Mouse (Mus musculus): ENCODE results near the gene Slc25a25. TPM values are rescaled to one million over a fixed set of nuclear protein-coding genes. Genes with fewer than 3 reads are reported as not detected.

Slc25a25 gene
- total RNA-seq (2023): 10 to 100 TPM; 46.4 to 58.3 TPM

GRCm38 (mm10) chr2:32450881-32451844 lies at the start of gene Slc25a25:
TSS of gene Slc25a25 (minus strand) at chr2:32451445.

DNA sequence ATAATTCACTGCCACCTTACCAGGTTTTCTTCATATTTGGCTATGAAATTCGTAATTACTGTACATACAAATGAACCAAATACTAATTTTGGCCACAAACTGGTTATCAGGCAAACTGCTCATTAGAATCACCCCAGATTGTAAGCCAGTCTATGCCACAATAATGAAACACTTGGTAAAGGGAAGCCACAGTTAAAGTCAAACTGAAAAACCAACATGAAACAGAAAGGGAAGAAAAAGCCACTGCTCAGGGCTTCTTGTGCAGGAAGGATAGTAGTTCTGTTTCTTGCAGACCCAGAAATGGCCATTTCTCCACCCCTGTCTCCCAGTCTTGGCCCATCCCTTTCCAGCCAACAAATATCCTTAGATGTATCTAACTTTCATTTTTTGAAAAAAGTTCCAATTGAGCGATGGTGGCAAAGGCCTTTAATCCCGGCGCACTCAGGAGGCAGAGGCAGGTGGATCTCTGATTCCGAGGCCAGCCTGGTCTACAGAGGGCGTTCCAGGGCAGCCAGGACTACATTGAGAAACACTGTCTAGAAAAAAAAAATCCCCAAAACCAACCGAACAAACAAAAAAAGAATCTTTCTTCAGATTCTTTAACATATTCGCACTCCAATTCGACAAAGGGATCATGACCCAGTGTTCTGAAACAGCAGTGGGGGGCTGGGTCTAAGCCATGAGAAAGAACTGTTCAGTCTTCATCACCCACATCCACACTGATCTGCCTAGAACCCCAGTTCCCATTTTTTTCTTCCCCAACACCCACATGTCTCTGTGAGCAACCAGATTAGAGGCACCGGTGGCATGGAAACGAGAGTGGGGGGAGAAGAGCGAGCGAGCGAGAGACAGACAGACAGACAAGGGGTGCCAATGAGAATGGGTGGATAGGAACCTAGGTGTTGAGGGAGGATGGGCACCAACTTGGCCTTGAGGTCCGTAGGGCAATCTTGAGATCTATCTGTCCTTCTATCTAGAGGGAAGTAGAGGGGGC lies 1.2 kb downstream of the Slc25a25 start, which contains the start of gene Naif1:
Naif1 (plus strand) TSS at position 697 of the 994 bp plus-strand sequence.

DNA sequence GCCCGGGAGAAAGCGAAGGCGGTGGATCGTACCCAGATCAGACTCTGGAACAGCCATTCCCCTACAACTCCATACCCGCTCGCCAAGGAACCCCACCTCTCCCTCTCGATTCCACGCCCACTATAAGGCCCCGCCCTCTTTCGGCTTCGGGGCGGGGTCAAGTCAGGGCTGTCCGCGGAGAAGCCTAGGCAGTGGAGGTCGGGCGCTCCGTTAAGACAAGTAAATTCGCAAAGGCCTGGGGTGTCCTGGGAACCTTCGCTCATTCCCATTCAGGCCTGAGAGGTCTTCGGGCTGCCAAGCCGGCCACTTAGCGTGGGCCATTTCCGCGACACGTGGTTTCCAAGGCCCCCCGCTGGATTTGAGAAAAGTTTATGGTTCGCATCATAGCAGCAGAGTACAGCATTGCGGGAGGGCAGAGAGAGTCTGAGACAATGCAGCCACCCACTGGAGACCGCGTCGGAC lies 55.7 kb downstream of the Slc25a25 start, which contains the start of gene Ptges2:
Ptges2 (plus strand) TSS at position 413 of the 462 bp plus-strand sequence.

GRCm38 (mm10) chr2:32387706-32388490 lies 63.3 kb downstream of the Slc25a25 start, which contains the start of gene Lcn2:
TSS of gene Lcn2 (minus strand) at chr2:32388252.

DNA sequence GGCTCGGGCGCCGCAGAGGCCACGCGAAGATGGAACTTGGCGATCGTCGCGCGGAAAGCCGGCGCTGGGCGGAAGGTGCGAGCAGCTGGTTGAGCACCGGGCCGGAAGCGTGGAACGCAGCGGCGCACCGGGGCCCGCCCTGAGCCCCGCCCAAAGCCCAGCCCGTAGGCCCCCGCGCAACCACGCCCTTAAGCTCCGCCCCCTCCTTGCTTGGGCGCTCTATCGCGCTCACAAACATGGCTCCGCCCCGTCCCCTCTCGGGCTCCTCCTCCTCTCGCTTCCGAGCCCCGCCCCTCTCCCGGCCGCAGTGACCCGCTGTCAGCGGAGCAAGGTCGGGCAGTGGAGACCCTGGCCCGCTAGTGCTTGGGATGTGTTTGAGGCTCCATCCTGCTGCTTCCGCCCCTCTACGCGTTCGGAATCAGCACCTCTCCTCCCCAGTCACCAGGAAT lies 69.4 kb downstream of the Slc25a25 start, which contains the start of gene 1110008P14Rik:
1110008P14Rik (minus strand) TSS at position 164 of the 449 bp plus-strand sequence.

Other genes with a start within 250 kb of the Slc25a25 start
- 10 to 100 TPM; 22.4 to 36.3 TPM for gene Pomt1, start 214.9 kb downstream of the Slc25a25 start, total RNA-seq (2023)
- 100 to 1,000 TPM; 116 to 123 TPM for gene Uck1, start 191.3 kb downstream of the Slc25a25 start, total RNA-seq (2023)
- gene Golga2, start 164.1 kb downstream of the Slc25a25 start, total RNA-seq (2023): 10 to 100 TPM; 50.2 to 63.1 TPM
- 10 to 100 TPM; 79.4 to 92.1 TPM for gene Swi5, start 163.4 kb downstream of the Slc25a25 start, total RNA-seq (2023)
- gene Ciz1, start 99.1 kb downstream of the Slc25a25 start, total RNA-seq (2023): 100 to 1,000 TPM; 116 to 117 TPM
- not detected for gene Dnm1, start 98.1 kb downstream of the Slc25a25 start, total RNA-seq (2023)
- gene 1110008P14Rik, start 69.5 kb downstream of the Slc25a25 start, total RNA-seq (2023): 10 to 100 TPM; 21.5 to 25.8 TPM
- 1 to 10 TPM; 1.9 to 2.4 TPM for gene Lcn2, start 63.2 kb downstream of the Slc25a25 start, total RNA-seq (2023)
- 1 to 10 TPM; 5.8 to 7.8 TPM for gene Ptges2, start 55.5 kb downstream of the Slc25a25 start, total RNA-seq (2023)
- 1 to 10 TPM; 5.1 to 5.2 TPM for gene Naif1, start 988 bp downstream of the Slc25a25 start, total RNA-seq (2023)
- gene Fam102a, start 83.9 kb upstream of the Slc25a25 start, total RNA-seq (2023): 100 to 1,000 TPM; 173 to 175 TPM
- 10 to 100 TPM; 57.9 to 58.0 TPM for gene Dpm2, start 119.4 kb upstream of the Slc25a25 start, total RNA-seq (2023)
- gene Pip5kl1, start 123.4 kb upstream of the Slc25a25 start, total RNA-seq (2023): 1 to 10 TPM; 1.2 to 1.3 TPM
- gene 9430097D07Rik, start 124.2 kb upstream of the Slc25a25 start, total RNA-seq (2023): not detected
- gene St6galnac4, start 135.7 kb upstream of the Slc25a25 start, total RNA-seq (2023): 10 to 100 TPM; 21.4 to 24.5 TPM
- gene St6galnac6, start 148.3 kb upstream of the Slc25a25 start, total RNA-seq (2023): 1 to 10 TPM; 5.1 to 6.9 TPM
- not detected for gene Ak1, start 170.3 kb upstream of the Slc25a25 start, total RNA-seq (2023)
- gene Eng, start 195.2 kb upstream of the Slc25a25 start, total RNA-seq (2023): 10 to 100 TPM; 11.2 to 13.8 TPM